Mouse (Mus musculus) B cell, adult 2 months (primary cell): Measurements from ENCODE around the gene Ak6.

Source experiments
- DNase-seq, 2 experiments: peaks; one replicate each; pipeline ENCODE4 v3.0.0; 2022

Ak6 gene

GRCm38 (mm10) chr13:100669291-100670022, 18.7 kb downstream of the Ak6 start, which contains the start of gene Ccdc125:
TSS of gene Ccdc125 (plus strand) at chr13:100669717.
- DNase-seq: peak; percentile 46 to 50

GRCm38 (mm10) chr13:100670181-100670741, 19.5 kb downstream of the Ak6 start:
- DNase-seq: peak in 1 of 2 experiments; percentile 19

- no peak for DNase-seq
Measured at GRCm38 (mm10) chr13:100675936-100676635, 25.3 kb downstream of the Ak6 start.

- peak; percentile 26 to 36 for DNase-seq
Measured at GRCm38 (mm10) chr13:100681615-100682014, 30.8 kb downstream of the Ak6 start.

- no peak for DNase-seq
Measured at GRCm38 (mm10) chr13:100682837-100683236, 32.1 kb downstream of the Ak6 start.

GRCm38 (mm10) chr13:100684355-100684754, 33.6 kb downstream of the Ak6 start:
- DNase-seq: peak in 1 of 2 experiments; percentile 24

- no peak for DNase-seq
Measured at GRCm38 (mm10) chr13:100687513-100687912, 36.7 kb downstream of the Ak6 start.

- DNase-seq: no peak
Measured at GRCm38 (mm10) chr13:100697541-100697940, 46.8 kb downstream of the Ak6 start.

- no peak for DNase-seq
Measured at GRCm38 (mm10) chr13:100698866-100699265, 48.1 kb downstream of the Ak6 start.

- DNase-seq: peak in 1 of 2 experiments; percentile 2
Measured at GRCm38 (mm10) chr13:100703468-100703867, 52.7 kb downstream of the Ak6 start.

- no peak for DNase-seq
Measured at GRCm38 (mm10) chr13:100706206-100706605, 55.4 kb downstream of the Ak6 start.

GRCm38 (mm10) chr13:100715467-100715866, 64.7 kb downstream of the Ak6 start:
- no peak for DNase-seq
